Mouse (Mus musculus): Measurements from ENCODE around the gene Gm17606.
A peak's percentile ranks its signal among the peaks of the same experiment; 100 is the strongest.
"Not testable (repeated sequence)": the region's sequence is repeated elsewhere in the genome, so short reads cannot be mapped to it uniquely, and the experiment has no call there.

Gene Gm17606

GRCm38 (mm10) chr14:54640946-54641304, at the start of gene Gm17606:
Gm17606 (plus strand) TSS chr14:54640952.
- no peak for DNase-seq

DNA sequence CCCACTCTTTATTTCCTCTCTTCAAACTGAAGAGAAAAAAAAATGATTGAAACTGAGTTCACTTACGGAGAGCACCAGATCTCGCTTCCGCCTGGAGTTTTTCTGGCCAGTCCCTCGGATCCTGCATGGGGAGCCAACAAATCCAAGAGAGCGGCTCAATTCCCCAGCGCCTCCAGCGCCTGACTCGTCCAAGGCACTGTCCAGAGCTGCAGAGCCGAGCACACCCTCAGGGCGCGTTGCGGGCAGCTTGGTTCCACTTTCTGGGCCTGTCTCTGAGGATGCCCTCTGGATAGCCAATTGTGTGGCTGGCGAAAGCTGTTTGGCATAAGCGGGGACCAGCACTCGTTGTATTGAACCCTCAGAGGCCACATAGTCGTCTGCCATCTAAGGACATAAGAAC, 49.7 kb upstream of the Gm17606 start:
- no peak for DNase-seq

GRCm38 (mm10) chr14:54592319-54592934, 48.3 kb upstream of the Gm17606 start:
- DNase-seq: no peak

DNA sequence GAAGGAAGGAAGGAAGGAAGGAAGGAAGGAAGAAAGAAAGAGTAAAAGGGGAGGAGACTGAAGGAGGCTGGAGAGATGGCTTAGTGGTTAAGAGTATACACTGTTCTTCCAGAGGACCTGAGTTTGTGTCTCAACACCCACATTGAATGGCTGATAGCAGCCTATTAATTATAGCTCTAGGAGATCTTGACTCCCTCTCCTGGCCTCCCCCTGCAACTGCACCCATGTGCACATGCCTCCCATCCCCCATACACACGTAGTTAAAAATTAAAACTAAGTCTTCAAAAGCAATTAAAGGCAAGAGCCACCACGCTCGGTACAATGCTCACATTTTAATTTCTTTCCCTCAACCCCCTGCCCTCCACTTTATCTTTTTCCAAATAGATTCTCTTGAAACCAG, 46.7 kb upstream of the Gm17606 start:
- no peak for DNase-seq

DNA sequence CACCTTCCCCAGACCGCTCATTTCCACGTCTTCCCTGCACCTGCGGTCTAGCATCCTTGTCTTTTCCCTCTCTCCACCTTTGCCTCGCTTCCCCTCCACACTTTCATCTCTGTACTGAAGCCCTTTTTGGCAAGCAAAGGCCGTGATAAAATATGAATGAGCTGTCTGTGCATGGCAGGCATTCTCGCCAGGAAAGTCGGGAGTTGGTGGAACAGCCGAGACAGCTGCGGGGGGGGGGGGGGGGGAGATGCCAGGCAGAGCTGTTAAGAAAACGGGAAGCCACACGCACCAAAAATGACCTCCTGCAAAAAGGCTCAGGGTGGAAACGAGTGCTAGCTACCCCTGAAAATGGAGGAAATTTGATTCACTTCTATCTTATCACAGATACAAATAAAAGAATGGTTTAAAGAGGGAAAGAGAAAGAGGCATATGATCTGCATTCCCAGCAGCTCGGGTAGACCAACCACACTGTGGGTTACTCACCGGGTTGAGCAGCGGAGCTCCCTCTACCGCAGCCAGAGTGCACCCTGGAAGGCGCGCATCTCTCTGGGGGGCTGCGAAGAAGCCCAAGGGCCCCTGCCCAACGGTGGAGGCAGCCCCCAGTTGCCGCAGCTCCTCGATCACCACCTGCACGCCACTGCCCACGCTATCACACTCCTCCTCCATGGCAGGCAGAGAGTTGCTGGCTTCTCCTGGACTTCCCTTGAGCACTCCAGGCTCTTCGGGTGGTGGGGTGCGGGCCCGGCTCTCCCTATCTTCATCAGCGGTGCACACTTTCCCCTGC, 45.9 kb upstream of the Gm17606 start:
- no peak for DNase-seq

DNA sequence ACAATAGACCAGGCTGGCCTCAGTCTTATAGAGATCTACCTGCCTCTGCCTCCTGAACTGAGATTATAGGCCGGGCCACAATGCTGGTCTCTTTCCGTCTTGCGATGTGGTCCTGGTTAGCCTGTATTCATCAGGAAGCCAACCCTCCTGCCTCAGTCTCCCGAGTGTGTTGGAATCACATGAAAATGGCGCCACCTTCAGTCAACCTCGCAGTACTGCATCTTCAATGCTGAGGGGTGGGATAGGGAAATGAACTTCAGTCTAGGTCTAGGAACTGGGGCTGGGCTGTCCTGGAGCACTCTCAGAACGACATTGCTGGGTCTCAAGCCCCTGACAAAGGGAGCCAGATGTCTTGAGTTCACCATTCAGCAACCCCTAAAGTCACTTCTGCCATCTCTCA, 43.7 kb upstream of the Gm17606 start:
- DNase-seq: no peak

GRCm38 (mm10) chr14:54601601-54602000, 39.2 kb upstream of the Gm17606 start:
- no peak for DNase-seq

GRCm38 (mm10) chr14:54602613-54603012, 38.1 kb upstream of the Gm17606 start:
- DNase-seq: no peak

DNA sequence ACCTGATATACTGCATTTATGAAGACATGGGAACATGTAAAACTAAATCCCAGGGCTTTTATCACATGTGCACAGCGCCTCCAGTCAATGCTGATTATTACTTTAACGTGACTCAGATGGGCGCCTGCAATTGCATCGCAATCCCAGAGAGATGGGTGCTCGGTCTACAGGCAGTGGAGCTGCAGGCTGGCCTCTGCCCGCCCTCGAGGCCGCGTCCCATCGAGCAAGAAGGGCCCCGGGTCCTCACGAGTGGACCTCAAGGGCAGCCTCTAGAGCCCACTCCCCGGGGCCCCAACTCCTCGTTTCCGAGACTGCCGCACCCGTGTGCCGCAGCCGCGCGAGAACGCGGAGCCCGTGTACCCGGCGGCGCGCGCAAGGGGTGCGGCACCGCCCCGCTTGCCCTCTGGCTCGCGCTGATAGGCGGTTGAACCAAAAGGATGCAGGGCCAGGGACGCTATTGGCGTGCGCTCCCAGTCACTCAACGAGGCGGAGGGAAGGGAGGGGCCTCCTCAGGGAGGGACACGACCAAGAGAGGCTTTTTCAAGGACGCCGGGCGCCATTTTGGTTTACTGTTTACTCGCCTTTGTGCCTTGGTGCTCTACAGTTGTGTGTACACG, 37.6 kb upstream of the Gm17606 start:
- peak; percentile 99 for DNase-seq

GRCm38 (mm10) chr14:54603686-54604085, 37.1 kb upstream of the Gm17606 start:
- DNase-seq: no peak

DNA sequence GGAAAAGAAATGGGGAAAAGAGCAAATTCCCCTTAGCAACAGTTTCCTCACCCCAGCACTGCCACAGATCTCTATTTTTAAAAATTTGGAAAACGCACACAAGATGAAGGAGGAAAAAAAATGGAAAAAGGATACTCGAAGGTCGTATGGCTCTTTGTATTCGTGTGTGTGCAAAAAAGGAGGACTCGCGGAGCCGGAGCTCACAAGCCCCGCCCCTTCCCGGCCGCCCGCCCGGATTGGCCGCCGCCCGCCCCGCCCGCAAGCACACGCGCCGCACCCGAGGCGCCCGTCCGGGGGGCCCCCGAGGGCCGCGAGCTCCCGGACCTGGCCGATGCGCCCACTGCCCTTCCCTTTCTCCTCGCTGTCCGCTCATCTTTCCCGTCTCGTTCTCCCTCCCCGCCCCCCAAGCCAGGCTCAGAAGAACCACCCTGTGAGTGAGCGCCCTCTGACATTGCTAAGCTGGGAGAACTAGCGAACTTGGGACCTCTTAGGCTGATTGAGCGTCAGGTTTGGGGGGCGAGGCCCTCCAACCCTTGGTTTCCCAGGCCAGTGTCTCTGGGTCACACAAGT, 34.9 kb upstream of the Gm17606 start, which contains the start of gene 4931414P19Rik:
Gene 4931414P19Rik (minus strand): TSS at position 242 of the 570 bp plus-strand sequence.
- DNase-seq: peak; percentile 87

DNA sequence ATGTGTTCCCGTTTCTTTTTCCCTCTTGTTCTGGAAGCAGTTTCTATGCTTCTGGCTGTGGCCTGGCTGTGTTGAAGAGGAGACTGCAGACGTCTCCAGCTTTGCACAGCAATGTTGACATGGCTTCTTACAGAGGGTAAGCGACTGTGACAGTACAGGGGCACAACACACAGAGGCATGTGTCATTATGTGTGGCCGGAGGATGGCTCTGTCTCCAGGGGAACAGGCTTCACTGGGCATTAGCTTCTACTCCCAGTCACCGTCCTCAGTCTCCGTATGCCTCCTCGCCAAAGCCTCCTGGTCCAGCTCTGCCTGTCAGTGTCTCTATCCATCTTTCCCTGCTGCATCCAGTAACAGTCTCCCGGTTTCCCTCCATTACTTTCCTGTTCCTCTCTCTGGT, 33.5 kb upstream of the Gm17606 start:
- DNase-seq: peak; percentile 68

DNA sequence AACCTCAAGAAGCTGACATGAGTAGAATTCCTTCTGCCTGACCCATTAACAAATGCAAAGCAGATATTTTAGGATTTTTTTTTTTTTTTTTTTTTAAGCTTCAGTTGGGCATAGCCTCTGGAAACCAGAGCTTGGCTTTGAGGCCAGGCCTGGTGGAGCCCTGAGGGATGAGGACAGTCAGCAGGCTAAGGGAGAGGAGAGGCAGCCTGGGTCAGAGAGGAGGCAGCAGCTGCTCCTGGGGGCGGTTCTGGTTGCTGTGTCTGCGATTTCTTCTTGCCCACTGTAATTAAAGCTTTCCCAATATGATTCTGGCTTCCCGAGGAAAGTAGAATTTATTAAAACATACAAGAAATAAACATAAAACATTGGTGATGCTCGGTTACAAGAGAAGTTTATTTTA, 31.5 kb upstream of the Gm17606 start:
- no peak for DNase-seq

GRCm38 (mm10) chr14:54609962-54610361, 30.8 kb upstream of the Gm17606 start:
- DNase-seq: peak; percentile 62

DNA sequence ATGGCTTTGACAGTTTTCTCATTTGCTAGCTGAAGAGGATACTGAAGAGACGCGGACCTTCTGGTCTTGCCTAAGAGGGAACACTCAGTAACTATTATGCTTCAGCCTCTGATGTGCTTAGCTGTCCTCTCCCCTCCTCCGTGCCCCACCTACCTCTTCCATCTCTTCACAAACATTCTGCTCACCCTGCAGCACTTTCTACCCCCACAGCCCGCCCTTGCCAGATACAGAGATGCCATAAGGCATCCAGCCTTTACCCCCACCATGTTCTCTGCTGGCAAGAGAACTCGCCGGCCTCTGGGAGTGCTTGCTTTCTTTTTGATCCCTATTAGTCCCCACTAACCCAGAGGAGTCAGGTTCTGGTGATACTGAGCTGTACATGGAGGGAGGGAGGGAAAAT, 30.1 kb upstream of the Gm17606 start:
- peak; percentile 41 for DNase-seq

DNA sequence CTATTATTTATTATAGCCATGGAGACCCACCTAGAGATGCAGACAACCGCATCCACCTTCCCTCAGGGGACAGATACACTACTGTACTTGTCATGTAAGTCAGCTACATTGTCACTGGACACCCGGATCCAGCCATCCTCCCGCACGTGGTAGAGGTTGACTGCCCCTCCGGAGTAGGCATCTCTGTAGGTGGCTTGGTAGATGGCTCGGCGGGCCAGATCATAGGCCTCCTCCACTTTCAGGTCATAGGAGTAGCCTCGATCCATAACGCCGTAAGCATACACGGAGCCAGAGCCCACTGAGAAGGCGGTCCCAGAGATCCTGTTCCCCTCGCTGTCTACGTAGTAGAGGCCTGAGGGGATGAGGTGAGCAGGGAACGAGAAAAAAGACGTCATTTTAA, 26.6 kb upstream of the Gm17606 start:
- DNase-seq: not testable (repeated sequence)

- DNase-seq: no peak
These were observed 24.4 kb upstream of the Gm17606 start for GRCm38 (mm10) chr14:54616226-54616825.

GRCm38 (mm10) chr14:54617152-54617896, 23.4 kb upstream of the Gm17606 start:
- DNase-seq: no peak

GRCm38 (mm10) chr14:54617897-54618365, 22.8 kb upstream of the Gm17606 start, which contains the start of gene Psmb5:
Psmb5 (minus strand) TSS chr14:54618022.
- DNase-seq: peak; percentile 95

GRCm38 (mm10) chr14:54621133-54621532, 19.6 kb upstream of the Gm17606 start, which contains the start of gene Psmb11:
Psmb11 (plus strand) TSS chr14:54621433.
- DNase-seq: no peak

- DNase-seq: no peak
These were observed 17.4 kb upstream of the Gm17606 start for GRCm38 (mm10) chr14:54623334-54623733.

- no peak for DNase-seq
These were observed 15.8 kb upstream of the Gm17606 start for GRCm38 (mm10) chr14:54624976-54625375.
